Mouse (Mus musculus) kidney, postnatal 36 days (tissue): ENCODE data around the gene Cspg5.

Experiments
- DNase-seq, 2 experiments: peaks; one replicate each; pipeline ENCODE4 v3.0.0; 2021 to 2022; ENCODE audit warnings: mixed read lengths in 2 of 2

The Cspg5 gene

GRCm38 (mm10) chr9:110243221-110243833 lies at the start of gene Cspg5:
TSS of gene Cspg5 (plus strand) at chr9:110243783.
- DNase-seq = no peak

- no peak for DNase-seq
These were observed 43.7 kb upstream of the Cspg5 start for GRCm38 (mm10) chr9:110199870-110200269.

- DNase-seq = no peak
These were observed 37.8 kb upstream of the Cspg5 start for GRCm38 (mm10) chr9:110205526-110206404.

GRCm38 (mm10) chr9:110206437-110206836 lies 37.1 kb upstream of the Cspg5 start:
- no peak for DNase-seq

- DNase-seq = no peak
These were observed 35.3 kb upstream of the Cspg5 start for GRCm38 (mm10) chr9:110208265-110208664.

GRCm38 (mm10) chr9:110208967-110209366 lies 34.6 kb upstream of the Cspg5 start:
- no peak for DNase-seq

GRCm38 (mm10) chr9:110224273-110224672 lies 19.3 kb upstream of the Cspg5 start:
- no peak for DNase-seq

- no peak for DNase-seq
These were observed 17.4 kb upstream of the Cspg5 start for GRCm38 (mm10) chr9:110226191-110226590.

- DNase-seq = no peak
These were observed 14.9 kb upstream of the Cspg5 start for GRCm38 (mm10) chr9:110228671-110229070.

GRCm38 (mm10) chr9:110229112-110229511 lies 14.5 kb upstream of the Cspg5 start:
- no peak for DNase-seq

- DNase-seq = no peak
These were observed 13.9 kb upstream of the Cspg5 start for GRCm38 (mm10) chr9:110229566-110230248.

- DNase-seq = no peak
These were observed 13.1 kb upstream of the Cspg5 start for GRCm38 (mm10) chr9:110230395-110231071.

- DNase-seq = no peak
These were observed 8.6 kb upstream of the Cspg5 start for GRCm38 (mm10) chr9:110234962-110235361.

GRCm38 (mm10) chr9:110244567-110244888 lies 945 bp downstream of the Cspg5 start:
- DNase-seq = no peak

GRCm38 (mm10) chr9:110244889-110245589 lies 1.5 kb downstream of the Cspg5 start:
- peak in 1 of 2 experiments; percentile 56 for DNase-seq

- DNase-seq = peak; percentile 38 to 73
These were observed 2.2 kb downstream of the Cspg5 start for GRCm38 (mm10) chr9:110245590-110246320.

- no peak for DNase-seq
These were observed 2.7 kb downstream of the Cspg5 start for GRCm38 (mm10) chr9:110246321-110246640.

- DNase-seq = no peak
These were observed 3.5 kb downstream of the Cspg5 start for GRCm38 (mm10) chr9:110247049-110247448.

GRCm38 (mm10) chr9:110248861-110249260 lies 5.3 kb downstream of the Cspg5 start:
- no peak for DNase-seq

GRCm38 (mm10) chr9:110249823-110250543 lies 6.4 kb downstream of the Cspg5 start:
- no peak for DNase-seq

GRCm38 (mm10) chr9:110250776-110251175 lies 7.2 kb downstream of the Cspg5 start:
- DNase-seq = no peak
